Mouse (Mus musculus) cerebellum, postnatal 14 days (tissue): ENCODE measurements at regions not wholly inside any gene's neighbourhood (a gene's known extent, or its start where the extent isn't known, plus 50 kb on each side); places are given as distances from the start of the nearest gene placed in this dataset.

Experiments
- DNase-seq, 2 experiments: peaks; one replicate each; pipeline ENCODE4 v3.0.0; 2021; ENCODE audit warnings: mixed read lengths in 2 of 2

- no peak for DNase-seq
These were observed 95.2 kb upstream of the Ppp1r26 start for GRCm38 (mm10) chr2:28351445-28351844.

- no peak for DNase-seq
These were observed 93.7 kb upstream of the Ppp1r26 start for GRCm38 (mm10) chr2:28352903-28353302.

GRCm38 (mm10) chr2:28362199-28362598, 84.4 kb upstream of the Ppp1r26 start:
- DNase-seq: no peak

- no peak for DNase-seq
These were observed 82.0 kb upstream of the Ppp1r26 start for GRCm38 (mm10) chr2:28364623-28365022.

- no peak for DNase-seq
These were observed 80.8 kb upstream of the Ppp1r26 start for GRCm38 (mm10) chr2:28365756-28366155.

- DNase-seq: peak; percentile 81 to 88
These were observed 71.8 kb upstream of the Ppp1r26 start for GRCm38 (mm10) chr2:28374838-28375237.

GRCm38 (mm10) chr2:28377948-28378822, 68.4 kb upstream of the Ppp1r26 start:
- DNase-seq: no peak

GRCm38 (mm10) chr2:28382051-28382802, 64.4 kb upstream of the Ppp1r26 start:
- DNase-seq: no peak

GRCm38 (mm10) chr2:28384875-28385274, 61.7 kb upstream of the Ppp1r26 start:
- DNase-seq: no peak

- DNase-seq: peak in 1 of 2 experiments; percentile 39
These were observed 59.8 kb upstream of the Ppp1r26 start for GRCm38 (mm10) chr2:28386784-28387183.

GRCm38 (mm10) chr2:28387422-28387836, 59.2 kb upstream of the Ppp1r26 start:
- DNase-seq: peak; percentile 96 to 97

- DNase-seq: peak; percentile 77 to 80
These were observed 58.7 kb upstream of the Ppp1r26 start for GRCm38 (mm10) chr2:28387926-28388325.

- DNase-seq: no peak
These were observed 56.9 kb upstream of the Ppp1r26 start for GRCm38 (mm10) chr2:28389703-28390102.

GRCm38 (mm10) chr2:28395391-28395790, 51.2 kb upstream of the Ppp1r26 start:
- no peak for DNase-seq
